Mouse (Mus musculus) bone marrow macrophage, adult 2 months (primary cell): ENCODE results near the gene Daglb.

Experiments
- CTCF ChIP-seq: IDR thresholded peaks from 2 replicates; pipeline ENCODE4 v1.5.1; 2012; ENCODE audit warnings: low read depth, mild to moderate bottlenecking, low read length, moderate library complexity
- POLR2A ChIP-seq: IDR thresholded peaks from 2 replicates; pipeline ENCODE4 v1.6.1; 2012; ENCODE audit warnings: mild to moderate bottlenecking, low read depth, low read length, borderline replicate concordance

GRCm38 (mm10) chr5:143530715-143531114, 66.3 kb downstream of the Daglb start:
- TF ChIP-seq POLR2A (no peak), CTCF (no peak)
